Mouse (Mus musculus): Measurements from ENCODE around the gene Slc15a3.

Slc15a3 gene

GRCm38 (mm10) chr19:10869241-10869885 lies 29.8 kb downstream of the Slc15a3 start:
- no peak for DNase-seq (ENCODE audit: extremely low read depth, low read depth, low spot score)

DNA sequence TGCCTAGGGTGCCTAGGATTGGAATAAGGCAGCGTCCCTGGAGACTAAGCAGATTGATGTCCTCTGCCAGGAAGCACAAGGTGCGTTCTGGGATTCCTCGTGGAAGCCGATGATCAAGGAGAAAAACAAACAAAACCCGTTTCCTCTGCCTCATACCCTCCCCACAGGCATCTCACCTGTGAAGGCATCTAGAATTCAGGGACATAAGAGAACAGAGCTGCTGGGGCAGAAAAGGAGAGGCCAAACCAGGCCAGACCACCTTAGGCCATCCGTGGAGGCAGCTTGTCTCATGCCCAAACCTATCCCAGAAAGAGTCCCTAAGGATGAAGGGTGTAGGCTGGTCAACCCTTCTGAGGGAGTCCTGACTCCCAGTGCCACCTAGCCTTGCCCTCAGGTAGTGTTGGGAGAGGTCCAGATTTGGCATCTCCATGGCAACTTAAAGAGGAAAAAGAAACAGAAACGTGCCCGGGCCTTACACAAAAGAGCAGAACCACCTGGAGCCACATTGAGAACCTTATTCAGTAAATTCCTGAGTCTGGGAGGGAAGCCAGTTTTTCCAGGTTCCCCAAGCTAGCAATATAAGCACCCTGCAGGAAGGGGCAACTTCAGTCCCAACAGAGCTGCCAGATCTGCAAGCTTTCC lies 30.5 kb downstream of the Slc15a3 start, which contains the start of gene Tmem132a:
Gene Tmem132a (minus strand): TSS at position 55 of the 642 bp plus-strand sequence.
- peak; percentile 88 for DNase-seq (ENCODE audit: extremely low read depth, low read depth, low spot score)

GRCm38 (mm10) chr19:10870676-10871075 lies 31.1 kb downstream of the Slc15a3 start:
- DNase-seq (ENCODE audit: extremely low read depth, low read depth, low spot score), result no peak

- DNase-seq (ENCODE audit: extremely low read depth, low read depth, low spot score), result peak; percentile 78
Measured at GRCm38 (mm10) chr19:10871328-10871961, 31.9 kb downstream of the Slc15a3 start.

GRCm38 (mm10) chr19:10878201-10878837 lies 38.8 kb downstream of the Slc15a3 start:
- no peak for DNase-seq (ENCODE audit: extremely low read depth, low read depth, low spot score)

DNA sequence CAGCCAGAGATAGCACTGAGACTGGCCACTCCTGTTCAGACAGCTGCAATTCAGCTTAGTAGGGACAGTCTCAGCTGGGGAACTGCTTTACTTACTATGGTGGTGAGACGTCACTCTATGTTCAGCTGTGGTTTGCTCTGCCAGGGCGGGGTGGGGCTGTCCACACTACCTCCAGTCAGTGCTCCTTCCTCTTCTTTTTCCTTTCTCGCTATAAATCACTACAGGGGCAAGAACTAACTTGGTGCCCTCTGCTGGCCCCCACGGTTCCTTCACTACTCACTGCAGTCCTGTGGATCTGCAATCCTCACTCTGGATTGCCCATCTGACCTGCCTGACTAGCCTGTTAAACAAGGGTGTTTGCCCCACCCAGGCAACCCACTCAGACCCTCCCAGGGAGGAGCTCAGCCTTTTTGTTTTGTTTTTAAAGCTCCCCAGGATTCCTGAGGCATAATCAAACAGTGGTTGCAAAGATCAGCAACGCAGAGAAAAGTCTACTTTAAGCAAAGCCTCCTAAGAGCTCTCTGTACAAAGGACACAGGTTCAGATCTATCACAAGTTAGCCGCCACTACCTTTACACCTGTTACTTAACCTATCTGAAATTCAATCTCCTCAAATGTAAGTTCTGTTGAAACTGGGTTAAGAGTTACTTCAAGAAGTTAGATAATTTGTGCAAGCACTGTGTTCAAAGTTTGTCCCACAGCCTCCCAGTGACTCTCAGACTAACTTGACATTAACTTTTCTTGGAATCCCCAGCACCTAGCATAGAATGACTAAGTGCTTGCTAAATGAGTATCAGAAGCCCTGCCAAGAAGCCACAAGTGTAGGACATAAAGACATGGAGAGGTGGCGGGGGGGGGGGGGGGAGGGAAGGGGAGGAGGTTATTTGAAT lies 40.8 kb downstream of the Slc15a3 start:
- DNase-seq (ENCODE audit: extremely low read depth, low read depth, low spot score), result peak; percentile 93

DNA sequence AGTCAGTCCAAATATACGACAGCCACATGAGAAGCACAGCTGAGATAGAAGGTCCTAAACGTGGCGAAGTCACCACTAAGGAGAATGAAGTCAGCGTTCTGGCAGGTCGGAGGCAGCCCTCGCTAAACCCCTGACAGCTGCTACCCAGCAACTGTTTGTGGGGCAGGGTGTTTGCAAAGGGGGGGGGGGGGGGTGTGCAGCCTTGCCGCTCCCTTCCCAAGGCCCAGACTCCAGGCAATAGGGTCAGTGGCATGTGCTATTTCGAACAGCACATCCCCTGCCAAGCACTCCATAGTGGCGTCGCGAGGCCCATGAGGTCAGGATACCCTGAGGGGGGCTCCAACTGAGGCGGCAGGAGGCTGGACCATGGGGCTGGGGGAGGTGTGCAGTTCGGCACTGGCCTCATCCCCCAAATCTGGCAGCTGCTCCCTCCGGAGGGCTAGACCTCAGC lies 41.5 kb downstream of the Slc15a3 start:
- DNase-seq (ENCODE audit: extremely low read depth, low read depth, low spot score), result no peak

GRCm38 (mm10) chr19:10881426-10882154 lies 42.1 kb downstream of the Slc15a3 start, which contains the start of gene Tmem109:
Gene Tmem109 (minus strand): TSS chr19:10882001.
- DNase-seq (ENCODE audit: extremely low read depth, low read depth, low spot score), result no peak

GRCm38 (mm10) chr19:10892201-10892600 lies 52.7 kb downstream of the Slc15a3 start:
- no peak for DNase-seq (ENCODE audit: extremely low read depth, low read depth, low spot score)

DNA sequence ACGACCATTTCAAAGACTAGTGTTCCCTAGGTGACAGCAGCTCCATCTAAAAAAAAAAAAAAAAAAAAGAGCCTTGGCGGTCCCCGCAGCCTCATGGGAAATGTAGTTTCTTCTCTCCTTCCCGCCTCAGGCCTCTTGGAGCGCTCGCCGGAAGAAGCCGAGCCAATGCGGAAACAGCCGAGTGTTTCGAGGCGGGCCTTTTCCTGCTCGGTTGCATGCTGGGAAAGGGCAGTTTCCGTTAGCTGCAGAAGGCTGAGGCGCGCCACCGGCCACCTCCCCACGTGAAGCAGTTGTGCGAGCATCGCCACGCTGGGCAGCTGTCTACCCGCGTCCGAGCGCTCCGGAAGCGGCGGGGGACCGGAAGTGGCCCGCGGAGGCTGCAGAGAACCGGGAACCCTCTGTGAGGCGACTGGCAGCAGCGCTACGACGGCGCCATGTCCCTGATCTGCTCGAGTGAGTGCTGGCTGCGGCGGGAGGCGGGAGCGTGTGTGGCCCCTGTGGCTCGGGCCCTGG lies 55.5 kb downstream of the Slc15a3 start, which contains the start of gene Prpf19:
Gene Prpf19 (plus strand): TSS at position 216 of the 513 bp plus-strand sequence.
- no peak for DNase-seq (ENCODE audit: extremely low read depth, low read depth, low spot score)

DNA sequence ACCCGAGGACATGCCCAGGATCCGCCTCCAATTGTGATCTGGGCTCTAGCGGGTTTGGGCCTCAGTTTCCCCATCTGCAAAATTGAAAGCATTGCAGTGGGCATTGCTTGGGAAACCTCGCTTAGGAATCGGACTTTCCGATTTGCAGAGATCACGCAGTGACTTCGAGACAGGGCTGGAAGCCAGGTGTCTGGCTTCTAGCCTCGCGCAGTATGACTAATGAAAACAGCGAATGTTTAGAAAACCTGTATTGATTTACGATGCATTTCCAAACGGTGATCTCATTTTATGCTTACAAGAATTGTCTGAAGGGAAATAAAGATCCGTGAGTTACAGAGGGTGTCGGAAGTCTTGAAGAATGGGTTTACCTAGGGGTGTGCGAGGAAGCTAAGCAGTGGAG lies 56.2 kb downstream of the Slc15a3 start:
- no peak for DNase-seq (ENCODE audit: extremely low read depth, low read depth, low spot score)

GRCm38 (mm10) chr19:10896849-10897248 lies 57.3 kb downstream of the Slc15a3 start:
- no peak for DNase-seq (ENCODE audit: extremely low read depth, low read depth, low spot score)

GRCm38 (mm10) chr19:10897491-10897890 lies 58.0 kb downstream of the Slc15a3 start:
- no peak for DNase-seq (ENCODE audit: extremely low read depth, low read depth, low spot score)

DNA sequence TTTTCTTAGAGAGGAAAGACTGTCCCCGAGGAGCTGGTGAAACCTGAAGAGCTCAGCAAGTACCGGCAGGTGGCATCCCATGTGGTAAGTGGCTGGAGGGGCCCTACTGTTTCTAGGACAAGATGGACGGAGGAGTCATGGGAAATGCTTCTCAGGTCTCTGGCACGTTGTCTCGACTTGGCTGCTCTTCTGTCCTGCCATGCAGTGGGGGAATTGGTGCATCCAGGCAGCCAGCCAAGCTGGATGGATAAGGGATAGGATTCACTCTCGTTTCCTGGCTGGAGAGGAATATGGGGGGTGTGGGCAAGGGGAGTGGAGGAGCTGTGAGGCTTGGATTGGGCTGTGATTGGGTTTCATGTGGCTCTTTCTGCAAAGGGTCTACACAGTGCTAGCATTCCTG lies 60.8 kb downstream of the Slc15a3 start:
- no peak for DNase-seq (ENCODE audit: extremely low read depth, low read depth, low spot score)

DNA sequence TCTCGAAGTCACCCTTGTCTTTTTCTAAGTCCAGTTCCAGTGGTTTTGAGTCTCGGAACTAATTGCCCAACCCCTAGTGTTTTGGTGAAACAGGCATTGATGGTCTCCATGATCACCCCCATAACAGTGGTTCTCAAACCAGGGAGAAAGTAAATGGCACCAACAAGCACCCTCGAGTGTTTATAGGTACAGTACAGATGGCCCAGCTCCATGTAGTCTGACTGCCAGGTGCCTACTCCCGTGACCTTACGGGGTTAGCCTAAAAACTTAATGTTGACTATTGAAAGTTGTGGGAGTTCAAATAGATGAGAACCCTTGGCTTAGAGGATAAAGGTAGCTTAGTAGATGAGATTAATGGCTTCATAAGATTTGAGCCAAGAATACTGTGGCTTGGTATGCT lies 61.5 kb downstream of the Slc15a3 start:
- no peak for DNase-seq (ENCODE audit: extremely low read depth, low read depth, low spot score)

- DNase-seq (ENCODE audit: extremely low read depth, low read depth, low spot score), result no peak
Measured at GRCm38 (mm10) chr19:10904512-10904911, 65.0 kb downstream of the Slc15a3 start.

DNA sequence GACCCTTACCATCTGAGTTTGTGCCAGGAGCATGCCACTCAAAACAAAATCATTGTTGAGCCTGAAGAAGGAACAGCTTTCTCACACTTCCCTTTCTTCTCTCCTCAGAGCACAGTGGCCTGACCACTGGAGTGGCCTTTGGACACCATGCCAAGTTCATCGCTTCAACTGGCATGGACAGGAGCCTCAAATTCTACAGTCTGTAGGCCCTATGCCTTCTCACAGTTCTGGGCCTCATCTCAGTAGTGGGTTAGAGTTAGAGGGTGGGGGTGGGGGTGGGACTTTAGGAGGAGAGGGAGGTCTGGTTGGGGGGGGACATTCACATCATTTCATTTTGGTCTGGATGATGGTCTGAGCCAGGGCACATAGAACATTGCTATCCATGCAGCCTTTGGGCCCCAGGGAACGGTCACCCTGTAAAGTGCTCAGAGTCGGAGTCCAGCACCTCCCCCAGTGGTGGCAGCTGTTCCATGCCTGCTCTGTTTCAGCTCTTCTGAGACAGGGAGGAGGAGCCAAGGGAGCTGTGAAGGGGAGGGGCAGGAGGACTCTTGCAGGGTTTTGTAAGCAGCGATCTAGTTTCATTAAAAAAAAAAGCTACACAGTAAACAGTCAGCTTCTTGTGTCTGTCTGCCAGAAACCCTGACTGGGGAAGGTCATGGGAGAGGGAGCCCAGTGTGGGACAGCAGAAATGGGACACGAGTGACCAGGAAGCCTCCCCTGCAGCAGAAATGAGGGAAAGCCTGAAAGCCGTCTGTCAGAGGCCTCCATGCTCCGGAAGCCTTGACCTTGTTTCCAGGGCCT lies 65.6 kb downstream of the Slc15a3 start:
- no peak for DNase-seq (ENCODE audit: extremely low read depth, low read depth, low spot score)

DNA sequence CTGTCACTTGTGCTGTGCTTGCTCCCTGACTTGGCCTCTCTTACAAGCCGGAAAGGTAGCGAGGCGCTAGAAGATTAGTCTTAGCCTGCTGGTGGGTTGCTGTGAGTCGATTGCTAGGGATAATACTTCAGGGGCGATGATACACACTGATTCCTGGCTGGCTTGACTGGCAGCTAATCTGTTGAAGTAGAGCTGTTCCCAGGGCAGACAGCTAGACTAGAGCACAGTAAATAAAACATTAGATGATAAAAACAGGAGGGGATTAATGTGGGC lies 66.1 kb downstream of the Slc15a3 start:
- no peak for DNase-seq (ENCODE audit: extremely low read depth, low read depth, low spot score)

DNA sequence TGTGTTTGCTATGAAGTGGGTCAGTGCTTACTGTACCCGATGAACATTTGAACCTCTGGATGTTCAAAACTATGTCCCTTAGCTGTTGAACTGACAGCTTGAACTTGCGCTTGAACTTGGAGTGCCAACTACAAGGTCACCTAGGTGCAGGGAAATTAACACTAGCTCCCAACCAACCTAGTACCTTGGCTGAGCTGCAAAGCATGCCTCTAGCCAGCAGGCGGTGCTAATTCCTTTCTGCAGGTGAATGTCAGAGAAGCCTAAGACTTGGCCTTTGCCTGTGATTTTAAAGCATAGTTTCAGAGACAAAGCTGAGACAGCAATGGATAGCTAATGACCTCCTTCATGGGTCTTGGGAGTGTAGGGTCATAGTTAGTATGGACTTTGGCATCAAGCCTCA lies 68.4 kb downstream of the Slc15a3 start:
- DNase-seq (ENCODE audit: extremely low read depth, low read depth, low spot score), result no peak

Measured in fat pad, adult 2 months (tissue).